Mouse (Mus musculus) layer of hippocampus, adult 2 months (tissue): ENCODE measurements at regions not wholly inside any gene's neighbourhood (a gene's known extent, or its start where the extent isn't known, plus 50 kb on each side); places are given as distances from the start of the nearest gene placed in this dataset.

Source experiments
- DNase-seq, 2 experiments: peaks; one replicate each; pipeline ENCODE4 v3.0.0; 2022; ENCODE audit warnings: low spot score in 2 of 2
- H3K27ac ChIP-seq: fragments of 200-600 bp; 2 replicates; pipeline ENCODE4 v1.8.1; 2022
- H3K4me3 ChIP-seq: fragments of 200-600 bp; 2 replicates; pipeline ENCODE4 v1.8.1; 2022; ENCODE audit warnings: mild to moderate bottlenecking
- CTCF ChIP-seq: fragments of 200-600 bp; conservative IDR thresholded peaks from 2 replicates; pipeline ENCODE4 v1.8.1; 2022; ENCODE audit warnings: antibody characterized with exemption, mild to moderate bottlenecking, moderate library complexity
- microRNA-seq, 2 experiments: library from miRNA; unstranded; fragments of <30 nt; microRNA quantifications; one replicate each; pipeline ENCODE4 v1.2.0; 2021

DNA sequence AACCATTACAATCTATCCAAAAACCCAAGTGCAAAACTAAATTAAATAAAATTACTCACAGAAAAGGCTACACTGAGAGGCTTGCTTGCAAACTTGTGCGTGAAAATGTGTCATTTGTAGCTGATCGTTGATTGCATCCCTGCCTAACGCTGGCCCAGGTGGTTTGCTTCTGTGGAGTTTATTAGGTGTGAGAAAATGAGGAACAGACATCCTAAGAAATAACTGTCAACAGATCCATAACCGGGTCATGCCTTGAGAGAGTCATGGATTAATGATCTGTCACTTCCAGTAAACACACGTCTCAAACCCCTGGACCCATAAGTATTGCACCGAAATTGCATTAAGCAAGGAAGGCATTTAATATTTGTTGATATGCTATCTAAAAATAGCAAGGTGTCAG, 73.4 kb upstream of the Tmem18 start:
- TF ChIP-seq CTCF, result no peak
- DNase-seq, result no peak
- Histone ChIP-seq H3K4me3 (no peak overlapping the region), H3K27ac (no peak overlapping the region)

DNA sequence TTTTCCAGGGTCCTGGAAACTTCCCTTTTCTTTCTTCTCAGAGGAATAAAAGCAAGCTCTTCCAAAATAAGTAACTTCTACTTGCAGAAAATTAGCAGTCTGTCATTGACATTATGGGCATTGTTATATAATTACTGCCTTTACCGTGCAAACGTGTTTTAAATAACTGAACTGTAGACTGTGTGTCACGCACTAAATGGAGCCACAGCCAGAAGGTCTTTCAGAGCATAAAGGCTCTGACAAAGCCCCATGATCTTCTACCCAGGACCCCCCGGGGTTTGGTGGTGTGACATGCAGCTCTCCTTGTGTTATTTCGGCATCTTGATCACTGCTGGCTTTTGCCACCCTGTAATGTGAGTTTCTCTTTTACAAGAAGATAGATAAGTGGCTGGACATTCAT, 100.9 kb upstream of the Tmem18 start:
- no peak for DNase-seq
- no peak overlapping the region for H3K27ac ChIP-seq
- no peak for TF ChIP-seq CTCF
- no peak overlapping the region for H3K4me3 ChIP-seq

DNA sequence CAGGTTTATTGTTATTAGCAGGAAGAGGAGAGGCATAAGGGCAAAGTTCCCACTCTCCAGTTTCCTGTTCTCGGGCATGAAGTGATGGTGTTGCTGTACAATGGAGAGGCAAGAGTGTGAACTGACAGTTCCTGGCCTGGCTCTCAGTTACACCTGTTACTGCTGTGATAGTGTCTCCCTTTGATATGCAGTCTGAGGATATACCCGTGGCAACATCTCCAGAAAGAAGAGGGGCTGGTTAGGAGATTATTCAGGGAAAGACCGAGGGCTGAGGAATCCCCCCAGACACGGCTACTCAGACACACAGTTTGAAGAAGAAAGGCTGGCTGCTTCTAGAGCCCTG, 100.3 kb upstream of the Sntg2 start:
- TF ChIP-seq CTCF, result no peak
- DNase-seq, result no peak
- H3K27ac ChIP-seq, result no peak overlapping the region
- no peak overlapping the region for H3K4me3 ChIP-seq

DNA sequence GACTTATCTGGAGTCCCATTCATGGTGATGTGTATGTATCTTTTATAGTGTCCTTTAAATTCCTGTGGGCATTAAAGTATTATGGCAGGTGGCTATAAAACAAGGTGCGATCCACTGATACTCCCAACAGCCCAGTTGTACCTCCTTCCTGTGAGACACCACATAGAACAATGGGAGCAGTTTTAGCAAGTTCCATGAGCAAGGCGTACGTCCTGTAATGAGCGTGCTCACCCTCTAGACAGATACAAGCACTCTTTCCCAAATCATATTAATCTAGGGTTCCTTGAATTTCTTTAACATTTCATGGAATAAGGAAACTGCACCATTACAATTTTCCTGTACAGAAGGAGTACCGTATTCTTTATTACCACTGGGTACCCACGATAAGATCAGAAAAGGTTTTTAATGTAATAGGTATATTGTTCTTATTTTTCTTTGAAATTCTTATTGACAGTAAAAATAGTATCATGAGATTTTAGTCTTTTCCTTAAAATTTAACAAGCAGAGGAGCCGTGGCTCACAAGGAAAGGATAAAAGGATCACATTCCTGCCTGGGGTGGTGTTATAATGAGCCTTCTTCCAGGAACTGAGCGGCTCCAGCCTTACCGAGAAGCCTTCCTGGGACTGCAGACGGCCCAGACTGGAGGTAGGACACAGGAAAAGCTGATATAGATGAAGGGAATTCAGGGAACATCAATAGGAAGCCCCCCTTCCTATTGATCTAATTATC, 99.7 kb upstream of the Sntg2 start:
- Histone ChIP-seq H3K4me3 (no peak overlapping the region), H3K27ac (no peak overlapping the region)
- no peak for TF ChIP-seq CTCF
- DNase-seq, result no peak

DNA sequence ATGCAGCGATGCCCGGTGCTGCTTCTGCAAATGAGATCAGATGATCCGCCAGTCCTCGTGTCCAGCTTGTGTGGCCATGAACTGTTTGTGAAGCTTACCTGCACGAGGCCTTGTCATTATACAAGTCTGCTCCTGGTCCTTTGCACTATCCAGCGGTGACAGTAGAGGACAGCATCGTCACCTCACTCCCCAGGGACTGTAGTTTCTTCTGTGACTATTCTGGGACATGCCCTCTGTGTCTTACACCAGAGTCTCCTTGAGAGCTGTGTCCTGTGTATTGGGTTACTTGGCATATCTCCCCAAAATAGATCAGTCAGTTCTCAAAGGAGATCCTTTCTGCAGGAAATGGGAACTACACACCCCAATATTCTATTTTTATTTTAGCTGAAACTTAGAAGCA, 94.0 kb upstream of the Sntg2 start:
- DNase-seq, result no peak
- Histone ChIP-seq H3K4me3 (no peak overlapping the region), H3K27ac (no peak overlapping the region)
- TF ChIP-seq CTCF, result no peak

- Histone ChIP-seq H3K27ac (no peak overlapping the region), H3K4me3 (no peak overlapping the region)
- DNase-seq, result no peak
- peak; percentile 62 for TF ChIP-seq CTCF
Observed at GRCm38 (mm10) chr12:30450614-30451013, 77.4 kb upstream of the Sntg2 start.

DNA sequence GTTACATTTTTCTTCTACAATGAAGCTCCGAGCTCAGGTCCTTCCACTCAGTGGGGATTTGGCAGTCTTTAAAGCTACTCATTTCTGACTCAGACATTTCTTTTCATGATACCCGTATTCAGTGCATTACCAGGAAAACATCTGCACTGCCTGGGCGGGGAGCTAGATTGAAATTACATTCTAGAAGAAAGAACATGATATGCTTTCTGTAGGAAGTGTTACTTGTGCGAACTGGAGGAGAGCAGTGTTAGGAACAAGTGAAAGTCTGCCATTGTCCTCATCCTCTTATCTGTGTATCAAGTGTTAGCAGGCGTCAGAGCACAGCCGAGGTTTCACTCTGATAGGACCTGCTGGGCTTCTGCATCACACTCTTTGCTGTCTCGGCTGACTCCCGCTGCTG, 61.7 kb upstream of the Sntg2 start:
- Histone ChIP-seq H3K27ac (no peak overlapping the region), H3K4me3 (no peak overlapping the region)
- peak; percentile 12 to 18 for DNase-seq
- no peak for TF ChIP-seq CTCF

- DNase-seq, result no peak
Observed at GRCm38 (mm10) chr12:30432861-30433260, 59.7 kb upstream of the Sntg2 start.

GRCm38 (mm10) chr12:30430641-30431040, 57.5 kb upstream of the Sntg2 start:
- Histone ChIP-seq H3K4me3 (no peak overlapping the region), H3K27ac (no peak overlapping the region)

More at GRCm38 (mm10) chr12:30432861-30433260, 59.7 kb upstream of the Sntg2 start:
- no peak for TF ChIP-seq CTCF
- H3K27ac ChIP-seq, result no peak overlapping the region
- no peak overlapping the region for H3K4me3 ChIP-seq

GRCm38 (mm10) chr12:30425301-30425700, 52.1 kb upstream of the Sntg2 start:
- no peak for DNase-seq
- Histone ChIP-seq H3K27ac (no peak overlapping the region), H3K4me3 (no peak overlapping the region)
- TF ChIP-seq CTCF, result no peak

More at GRCm38 (mm10) chr12:30430641-30431040, 57.5 kb upstream of the Sntg2 start:
- DNase-seq, result no peak
- no peak for TF ChIP-seq CTCF

Small RNAs in the stretch of these regions (microRNA-seq; reads per million reads assigned to microRNA genes)
- gene Gm25865, result 0 reads per million in 2 experiments
